Mouse (Mus musculus): ENCODE data around the gene Ift22. TPM values are rescaled to one million over a fixed set of nuclear protein-coding genes. Genes with fewer than 3 reads are reported as not detected.

Ift22 gene
- polyA plus RNA-seq, 1 experiment from 2014 or later, result 80.7 TPM

DNA sequence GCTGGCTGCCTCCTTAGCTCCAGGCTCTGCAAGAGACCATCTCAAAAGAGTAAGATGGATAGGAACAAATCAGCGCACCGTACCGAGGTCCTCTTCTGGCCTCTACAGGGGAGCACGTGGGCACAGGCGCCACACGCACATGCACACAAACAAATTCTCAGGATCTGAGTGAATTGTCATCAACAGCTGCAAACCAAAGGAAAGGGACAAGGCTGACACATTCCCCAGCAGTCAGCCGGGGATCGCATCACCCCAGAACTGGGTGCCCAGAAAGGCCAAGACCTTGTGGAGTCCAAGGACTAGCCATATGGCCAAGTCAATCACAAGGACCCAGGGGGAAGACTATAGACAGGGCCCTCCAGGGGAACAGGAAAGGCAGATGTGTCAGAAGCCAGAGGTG lies 35.5 kb upstream of the Ift22 start:
- Histone ChIP-seq H3K36me3 (ENCODE audit: control insufficient read depth, insufficient read depth, low read length) (0 out of 2 replicates have a peak, but pooled peaks cover 2% of the 10 kb centered on the region), H3K4me3 (ENCODE audit: low read depth, low read length) (no peak overlapping the region), H3K27me3 (ENCODE audit: control insufficient read depth, insufficient read depth, low read length) (no peaks in the 10 kb centered on the region), H3K4me1 (ENCODE audit: control insufficient read depth, insufficient read depth, low read length) (peaks cover 24% of the 10 kb centered on the region), H3K9ac (ENCODE audit: low read length) (no peak overlapping the region), H3K4me2 (ENCODE audit: low read depth, severe bottlenecking) (no peak overlapping the region), H3K9me3 (ENCODE audit: control insufficient read depth, low read length) (no peaks in the 10 kb centered on the region), H3K27ac (replicated peaks; ENCODE audit: low read depth, low read length) (no peak overlapping the region)
- DNase-seq (ENCODE audit: low spot score), result no peak
- 75% methylated on average over 8 of the region's 8 CpGs for WGBS
- no peak for ATAC-seq (ENCODE audit: insufficient number of reproducible peaks, low FRiP score, low TSS enrichment, low read depth)

DNA sequence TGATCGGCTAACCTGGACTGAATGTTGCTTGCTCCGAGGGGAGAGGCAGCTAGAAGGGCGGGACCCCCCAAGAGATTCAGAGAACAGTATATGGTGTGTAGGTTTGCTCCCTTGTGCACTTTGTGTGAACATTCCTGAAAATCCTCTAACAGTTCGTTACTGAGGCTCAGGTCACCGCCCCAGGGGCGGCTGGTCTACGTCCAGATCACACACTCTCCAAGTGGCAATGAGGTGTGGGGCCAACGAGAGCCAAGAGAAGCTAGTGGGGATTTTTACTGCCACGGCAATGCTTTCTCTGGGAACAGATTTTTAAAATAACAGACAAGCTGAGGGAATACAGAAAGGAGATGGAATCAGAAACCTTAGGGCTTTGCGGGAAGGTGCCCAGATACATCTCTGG lies 33.7 kb upstream of the Ift22 start:
- Histone ChIP-seq H3K36me3 (ENCODE audit: control insufficient read depth, insufficient read depth, low read length) (0 out of 2 replicates have a peak, but pooled peaks cover 2% of the 10 kb centered on the region), H3K27ac (replicated peaks; ENCODE audit: low read depth, low read length) (no peak overlapping the region), H3K4me2 (ENCODE audit: low read depth, severe bottlenecking) (no peak overlapping the region), H3K4me1 (ENCODE audit: control insufficient read depth, insufficient read depth, low read length) (peaks cover 14% of the 10 kb centered on the region), H3K27me3 (ENCODE audit: control insufficient read depth, insufficient read depth, low read length) (no peaks in the 10 kb centered on the region), H3K4me3 (ENCODE audit: low read depth, low read length) (no peak overlapping the region), H3K9ac (ENCODE audit: low read length) (no peak overlapping the region), H3K9me3 (ENCODE audit: control insufficient read depth, low read length) (no peaks in the 10 kb centered on the region)
- DNase-seq (ENCODE audit: low spot score), result peak; percentile 40
- WGBS, result 38% methylated on average over 10 of the region's 10 CpGs
- no peak for ATAC-seq (ENCODE audit: insufficient number of reproducible peaks, low FRiP score, low TSS enrichment, low read depth)

DNA sequence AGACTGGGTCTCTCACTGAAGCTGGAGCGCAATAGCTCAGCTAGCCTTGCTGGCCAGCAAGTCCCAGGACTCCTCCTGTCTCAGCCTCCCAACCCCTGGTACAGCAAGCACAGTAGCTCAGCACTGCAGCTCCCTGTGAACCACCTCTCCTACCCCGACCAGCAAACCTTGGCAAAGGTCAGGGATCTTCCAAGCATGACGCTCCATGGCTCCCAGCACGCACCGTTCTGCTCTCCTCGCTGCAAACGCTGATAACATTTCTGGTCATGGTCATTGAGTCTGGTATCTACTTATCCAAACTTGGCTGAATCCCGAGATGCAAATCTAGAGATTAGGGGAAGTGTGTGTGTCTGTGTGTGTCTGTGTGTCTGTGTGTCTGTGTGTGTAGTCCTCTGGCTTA lies 27.8 kb upstream of the Ift22 start:
- ATAC-seq (ENCODE audit: insufficient number of reproducible peaks, low FRiP score, low TSS enrichment, low read depth) (no peak), DNase-seq (ENCODE audit: low spot score) (no peak)
- Histone ChIP-seq H3K4me2 (ENCODE audit: low read depth, severe bottlenecking) (no peak overlapping the region), H3K4me3 (ENCODE audit: low read depth, low read length) (no peak overlapping the region), H3K27ac (replicated peaks; ENCODE audit: low read depth, low read length) (no peak overlapping the region), H3K9ac (ENCODE audit: low read length) (no peak overlapping the region), H3K27me3 (ENCODE audit: control insufficient read depth, insufficient read depth, low read length) (no peaks in the 10 kb centered on the region), H3K36me3 (ENCODE audit: control insufficient read depth, insufficient read depth, low read length) (0 out of 2 replicates have a peak, but pooled peaks cover 2% of the 10 kb centered on the region), H3K9me3 (ENCODE audit: control insufficient read depth, low read length) (no peaks in the 10 kb centered on the region), H3K4me1 (ENCODE audit: control insufficient read depth, insufficient read depth, low read length) (peaks cover 7% of the 10 kb centered on the region)
- WGBS, result 95% methylated on average over 8 of the region's 8 CpGs

DNA sequence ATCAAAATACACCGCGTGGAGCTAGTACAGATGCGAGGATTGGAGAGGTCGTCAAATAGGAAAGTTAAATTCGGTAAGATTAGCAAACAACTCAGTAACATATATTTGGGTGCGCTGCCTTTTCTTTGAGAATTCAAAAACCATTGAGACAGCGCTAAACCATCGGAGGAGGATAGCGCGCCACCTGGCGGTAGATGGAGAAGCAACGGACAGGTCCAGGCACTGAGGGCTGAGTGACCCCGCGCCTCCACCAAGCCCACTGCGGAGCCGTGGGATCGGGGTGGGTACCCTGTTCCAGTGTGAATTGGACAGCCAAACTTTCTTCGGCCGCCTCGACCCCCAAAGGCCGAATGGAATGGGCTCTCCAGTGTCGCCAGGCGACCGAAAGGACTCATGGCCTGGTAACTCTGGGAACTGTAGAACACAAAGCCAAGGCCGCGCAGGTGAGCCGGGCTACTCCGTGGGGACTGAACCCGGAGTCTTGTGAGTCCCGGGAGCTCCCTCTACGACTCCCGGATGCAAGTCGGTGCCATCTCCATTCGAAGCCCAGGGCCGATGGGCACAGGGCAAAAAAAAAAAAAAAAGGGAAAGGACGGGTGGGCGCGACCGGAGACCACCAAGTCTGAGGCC lies 26.5 kb upstream of the Ift22 start:
- WGBS, result 2% methylated on average over 35 of the region's 39 CpGs
- Histone ChIP-seq H3K9ac (ENCODE audit: low read length) (peak overlapping the region; percentile 94), H3K4me2 (ENCODE audit: low read depth, severe bottlenecking) (peak overlapping the region; percentile 76), H3K27ac (replicated peaks; ENCODE audit: low read depth, low read length) (peak overlapping the region; percentile 82), H3K27me3 (ENCODE audit: control insufficient read depth, insufficient read depth, low read length) (no peaks in the 10 kb centered on the region), H3K36me3 (ENCODE audit: control insufficient read depth, insufficient read depth, low read length) (0 out of 2 replicates have a peak, but pooled peaks cover 2% of the 10 kb centered on the region), H3K9me3 (ENCODE audit: control insufficient read depth, low read length) (no peaks in the 10 kb centered on the region), H3K4me1 (ENCODE audit: control insufficient read depth, insufficient read depth, low read length) (peaks cover 7% of the 10 kb centered on the region), H3K4me3 (ENCODE audit: low read depth, low read length) (peak overlapping the region; percentile 95)
- ATAC-seq (ENCODE audit: insufficient number of reproducible peaks, low FRiP score, low TSS enrichment, low read depth) (peak; percentile 70), DNase-seq (ENCODE audit: low spot score) (peak; percentile 97)

DNA sequence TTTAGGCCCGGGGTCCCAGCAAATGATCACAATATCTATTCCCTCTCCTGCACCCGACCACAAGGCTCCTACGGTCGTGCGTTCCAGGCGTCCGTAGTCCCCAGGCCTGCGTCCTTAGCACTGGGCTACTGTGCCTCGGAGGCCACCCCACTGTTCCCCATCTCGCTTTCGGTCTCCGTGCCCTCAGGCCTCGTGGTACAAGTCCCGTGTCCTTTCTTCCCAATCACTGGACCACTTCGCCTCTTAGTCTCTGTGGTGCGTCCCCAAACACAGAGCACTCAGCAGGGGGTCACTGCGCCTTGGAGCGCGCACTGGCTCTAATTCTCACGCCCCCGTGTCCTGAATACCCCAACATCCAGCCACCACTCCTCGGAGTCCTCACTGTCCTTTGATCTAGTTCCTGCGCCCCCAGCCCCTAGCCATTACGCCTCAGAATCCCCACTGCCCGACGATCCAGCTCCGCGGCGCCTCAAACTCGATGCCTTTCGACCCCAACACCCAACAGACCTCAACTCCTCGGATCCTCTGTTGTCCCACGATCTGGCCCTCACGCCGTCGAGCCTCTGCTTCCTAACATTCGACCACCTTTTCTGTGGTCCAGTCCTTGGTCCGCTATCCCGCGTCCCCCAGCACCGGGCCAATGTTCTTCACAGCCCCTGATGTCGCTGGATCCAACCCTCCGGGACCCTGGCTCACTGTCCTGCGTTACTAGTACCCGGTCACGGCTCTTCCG lies 25.7 kb upstream of the Ift22 start:
- Histone ChIP-seq H3K9ac (ENCODE audit: low read length) (peak overlapping the region; percentile 94), H3K36me3 (ENCODE audit: control insufficient read depth, insufficient read depth, low read length) (0 out of 2 replicates have a peak, but pooled peaks cover under 1% of the 10 kb centered on the region), H3K27me3 (ENCODE audit: control insufficient read depth, insufficient read depth, low read length) (no peaks in the 10 kb centered on the region), H3K4me1 (ENCODE audit: control insufficient read depth, insufficient read depth, low read length) (peaks cover 11% of the 10 kb centered on the region), H3K4me2 (ENCODE audit: low read depth, severe bottlenecking) (peak overlapping the region; percentile 76), H3K27ac (replicated peaks; ENCODE audit: low read depth, low read length) (peak overlapping the region; percentile 82), H3K4me3 (ENCODE audit: low read depth, low read length) (peak overlapping the region; percentile 95), H3K9me3 (ENCODE audit: control insufficient read depth, low read length) (no peaks in the 10 kb centered on the region)
- WGBS, result under 1% methylated on average over 47 of the region's 47 CpGs
- ATAC-seq (ENCODE audit: insufficient number of reproducible peaks, low FRiP score, low TSS enrichment, low read depth) (0 out of 2 replicates have a peak, but pooled peaks have one; percentile 12), DNase-seq (ENCODE audit: low spot score) (peak; percentile 71)

DNA sequence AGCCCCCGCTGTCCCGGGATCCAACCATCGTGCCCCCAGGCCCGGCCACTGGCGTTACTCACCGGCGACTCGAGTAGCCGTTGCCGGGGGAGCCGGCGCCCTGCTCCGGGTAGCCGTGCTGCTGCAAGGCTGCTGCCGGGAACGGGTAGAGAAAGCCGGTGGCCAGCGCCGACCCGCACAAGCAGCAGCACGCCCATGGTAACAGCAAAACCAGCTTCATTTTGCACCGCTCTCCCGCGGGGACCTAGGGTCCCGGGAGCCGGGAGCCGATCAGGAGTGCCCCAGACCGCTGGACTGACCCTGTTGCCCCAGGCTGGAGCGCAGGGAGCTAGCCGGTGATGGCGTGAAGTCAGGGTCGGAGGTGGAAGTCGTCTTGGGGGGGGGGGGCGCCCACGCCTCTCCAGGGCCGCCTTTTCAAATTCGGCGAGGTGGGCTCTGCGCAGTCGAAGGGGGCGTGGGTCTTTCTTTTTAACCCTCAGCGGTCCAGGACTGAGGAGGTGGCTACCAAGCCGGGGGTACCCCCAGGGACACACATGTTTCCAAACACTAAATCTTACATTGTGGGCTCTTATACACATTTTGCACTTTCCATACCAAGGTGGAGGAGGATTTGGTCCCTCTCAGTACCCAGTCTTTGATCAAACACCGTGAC lies 25.0 kb upstream of the Ift22 start, which contains the start of gene Col26a1:
Col26a1 (minus strand) TSS at position 422 of the 652 bp plus-strand sequence.
- H3K27ac ChIP-seq (replicated peaks; ENCODE audit: low read depth, low read length), result peak within 1 kb of the TSS; percentile 82
- no peaks in the 10 kb centered on the region for H3K27me3 ChIP-seq (ENCODE audit: control insufficient read depth, insufficient read depth, low read length)
- H3K9me3 ChIP-seq (ENCODE audit: control insufficient read depth, low read length), result no peaks in the 10 kb centered on the region
- ATAC-seq (ENCODE audit: insufficient number of reproducible peaks, low FRiP score, low TSS enrichment, low read depth), result peak; percentile 62
- H3K4me1 ChIP-seq (ENCODE audit: control insufficient read depth, insufficient read depth, low read length), result peaks cover 12% of the 10 kb centered on the region
- peak; percentile 74 for DNase-seq (ENCODE audit: low spot score)
- H3K36me3 ChIP-seq (ENCODE audit: control insufficient read depth, insufficient read depth, low read length), result no peaks in the 10 kb centered on the region
- peak within 1 kb of the TSS; percentile 76 for H3K4me2 ChIP-seq (ENCODE audit: low read depth, severe bottlenecking)
- 1% methylated on average over 44 of the region's 44 CpGs for WGBS
- H3K4me3 ChIP-seq (ENCODE audit: low read depth, low read length), result peak within 1 kb of the TSS; percentile 95
- H3K9ac ChIP-seq (ENCODE audit: low read length), result peak within 1 kb of the TSS; percentile 94

DNA sequence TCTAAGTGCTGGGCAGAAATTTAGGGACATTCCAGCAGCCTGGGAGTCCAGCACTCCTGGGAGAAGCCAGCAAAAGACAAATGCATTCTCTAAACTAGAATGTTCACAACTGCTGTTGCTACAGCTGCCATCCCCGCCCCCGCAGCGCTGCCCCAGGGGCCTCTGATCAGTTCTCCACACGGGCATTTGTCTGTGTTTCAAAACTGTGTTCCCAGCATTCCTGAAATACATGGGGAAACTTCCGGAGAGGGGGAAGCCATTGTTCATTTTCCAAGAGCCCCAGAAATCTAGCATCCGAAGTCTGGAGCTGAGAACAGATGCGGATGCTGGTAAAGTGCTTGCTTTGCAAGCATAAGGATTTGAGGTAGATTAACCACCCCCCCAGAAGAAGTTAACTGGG lies 21.0 kb upstream of the Ift22 start:
- no peak for ATAC-seq (ENCODE audit: insufficient number of reproducible peaks, low FRiP score, low TSS enrichment, low read depth)
- Histone ChIP-seq H3K36me3 (ENCODE audit: control insufficient read depth, insufficient read depth, low read length) (no peaks in the 10 kb centered on the region), H3K4me1 (ENCODE audit: control insufficient read depth, insufficient read depth, low read length) (peaks cover 18% of the 10 kb centered on the region), H3K9me3 (ENCODE audit: control insufficient read depth, low read length) (no peaks in the 10 kb centered on the region), H3K4me2 (ENCODE audit: low read depth, severe bottlenecking) (no peak overlapping the region), H3K27ac (replicated peaks; ENCODE audit: low read depth, low read length) (0 out of 2 replicates have a peak overlapping the region, but pooled peaks have one; percentile 37), H3K4me3 (ENCODE audit: low read depth, low read length) (no peak overlapping the region), H3K27me3 (ENCODE audit: control insufficient read depth, insufficient read depth, low read length) (no peaks in the 10 kb centered on the region), H3K9ac (ENCODE audit: low read length) (no peak overlapping the region)
- 32% methylated on average over 7 of the region's 7 CpGs for WGBS
- DNase-seq (ENCODE audit: low spot score), result peak; percentile 52

Measured in limb, embryonic 11.5 days (tissue).